23 mouse cellular contexts compared by ENCODE assay signal in genomic region chr6:99625306-99625705, GRCm38 (mm10). TPM values are rescaled to one million over a fixed set of nuclear protein-coding genes. Genes with fewer than 3 reads are reported as not detected.
DNase-seq lines count a peak whose midpoint lies in the region; ATAC-seq and TF ChIP-seq lines count a peak whose summit lies in the region.
"Had no signal": no experiment of that assay in that cellular context is flagged by ENCODE, and none has a peak within 500 bp of the region (broad histone marks: within the 10 kb centered on the region; RNA-seq: fewer than 3 reads in every experiment).

No protein-coding gene starts in this region.

- H3K4me3 ChIP-seq in forebrain, embryonic 10.5 days: no peak overlapping the region
- no peak overlapping the region for H3K4me3 ChIP-seq in forebrain, embryonic 11.5 days (ENCODE audit: low read depth, low read length)
- H3K4me3 ChIP-seq in lung, embryonic 14.5 days (ENCODE audit: low read depth, low read length): no peak overlapping the region
- H3K4me3 ChIP-seq: embryonic facial prominence, embryonic 12.5 days; heart, embryonic 10.5 days; heart, embryonic 15.5 days; hindbrain, embryonic 15.5 days had no signal

- no peak; the same call in 1 of the 2 replicates for ATAC-seq in forebrain, embryonic 11.5 days (replicated peaks; ENCODE audit: low FRiP score)
- ATAC-seq in lung, embryonic 14.5 days (ENCODE audit: insufficient read depth): no peak
- 0 out of 2 replicates have a peak, but pooled peaks have one; percentile 16 for ATAC-seq in common myeloid progenitor, adult 5-6 weeks (replicated peaks; ENCODE audit: low read depth, poor library complexity, severe bottlenecking)
- peak; percentile 80 for ATAC-seq in megakaryocyte progenitor cell, adult 5-6 weeks (replicated peaks; ENCODE audit: poor library complexity)
- ATAC-seq: CD4-positive, CD25-positive, alpha-beta regulatory T cell, adult 4 months; forebrain, embryonic 14.5 days; intestine, embryonic 16.5 days had no signal

- WGBS in forebrain, embryonic 10.5 days: 44% methylated on average over 7 of the region's 7 CpGs
- WGBS in forebrain, embryonic 11.5 days: 25% methylated on average over 7 of the region's 7 CpGs
- WGBS in lung, embryonic 14.5 days: 42% methylated on average over 7 of the region's 7 CpGs

- no peak overlapping the region for H3K9ac ChIP-seq in forebrain, embryonic 11.5 days (ENCODE audit: low read length)
- no peak overlapping the region for H3K9ac ChIP-seq in lung, embryonic 14.5 days
- H3K9ac ChIP-seq: embryonic facial prominence, embryonic 12.5 days; heart, embryonic 15.5 days; hindbrain, embryonic 15.5 days had no signal

- H3K9me3 ChIP-seq in forebrain, embryonic 10.5 days: no peaks in the 10 kb centered on the region
- H3K9me3 ChIP-seq in forebrain, embryonic 11.5 days (ENCODE audit: control insufficient read depth, low read length): no peaks in the 10 kb centered on the region
- H3K9me3 ChIP-seq in lung, embryonic 14.5 days (ENCODE audit: low read depth, low read length): no peaks in the 10 kb centered on the region
- H3K9me3 ChIP-seq: embryonic facial prominence, embryonic 12.5 days; heart, embryonic 10.5 days; heart, embryonic 15.5 days; hindbrain, embryonic 15.5 days had no signal

- no peak overlapping the region for H3K4me2 ChIP-seq in forebrain, embryonic 11.5 days (ENCODE audit: low read depth, low read length, severe bottlenecking)
- no peak overlapping the region for H3K4me2 ChIP-seq in lung, embryonic 14.5 days
- H3K4me2 ChIP-seq: embryonic facial prominence, embryonic 12.5 days; heart, embryonic 15.5 days; hindbrain, embryonic 15.5 days had no signal

- peaks cover 44% of the 10 kb centered on the region for H3K4me1 ChIP-seq in forebrain, embryonic 10.5 days
- peaks cover 4% of the 10 kb centered on the region for H3K4me1 ChIP-seq in forebrain, embryonic 11.5 days (replicated peaks; ENCODE audit: control insufficient read depth, insufficient read depth, low read length)
- H3K4me1 ChIP-seq in lung, embryonic 14.5 days (ENCODE audit: insufficient read depth): no peaks in the 10 kb centered on the region
- H3K4me1 ChIP-seq: heart, embryonic 15.5 days; hindbrain, embryonic 15.5 days had no signal

- peaks cover 9% of the 10 kb centered on the region for H3K36me3 ChIP-seq in forebrain, embryonic 10.5 days (replicated peaks)
- H3K36me3 ChIP-seq in forebrain, embryonic 11.5 days (ENCODE audit: control insufficient read depth, insufficient read depth, low read length): no peaks in the 10 kb centered on the region
- H3K36me3 ChIP-seq in lung, embryonic 14.5 days (ENCODE audit: insufficient read depth): peaks cover 14% of the 10 kb centered on the region
- H3K36me3 ChIP-seq: G1E; heart, embryonic 10.5 days; heart, embryonic 15.5 days; hindbrain, embryonic 15.5 days had no signal

- no peak for TF ChIP-seq CTCF in lung, embryonic 14.5 days (IDR thresholded peaks at IDR 0.05; ENCODE audit: low read depth)

- H3K27me3 ChIP-seq in forebrain, embryonic 10.5 days (ENCODE audit: poor library complexity, severe bottlenecking): no peaks in the 10 kb centered on the region
- no peaks in the 10 kb centered on the region for H3K27me3 ChIP-seq in forebrain, embryonic 11.5 days (ENCODE audit: control insufficient read depth, insufficient read depth, low read length)
- no peaks in the 10 kb centered on the region for H3K27me3 ChIP-seq in lung, embryonic 14.5 days (ENCODE audit: insufficient read depth, low read length)
- H3K27me3 ChIP-seq: embryonic facial prominence, embryonic 12.5 days; heart, embryonic 15.5 days had no signal

- H3K27ac ChIP-seq in forebrain, embryonic 10.5 days: peak overlapping the region; percentile 67; the same call in 1 of the 2 replicates
- H3K27ac ChIP-seq in forebrain, embryonic 11.5 days (ENCODE audit: low read depth, low read length): no peak overlapping the region
- no peak overlapping the region for H3K27ac ChIP-seq in lung, embryonic 14.5 days (ENCODE audit: low read depth)
- H3K27ac ChIP-seq: embryonic facial prominence, embryonic 12.5 days; heart, embryonic 10.5 days; heart, embryonic 15.5 days; hindbrain, embryonic 15.5 days had no signal

- no peak for DNase-seq in forebrain, embryonic 10.5 days (ENCODE audit: extremely low spot score, low spot score)
- no peak for DNase-seq in forebrain, embryonic 11.5 days (ENCODE audit: low spot score)
- peak; percentile 27 for DNase-seq in lung, embryonic 14.5 days
- no peak for DNase-seq in lung, postnatal 36 days
- no peak for DNase-seq in T-cell, adult 2 months (ENCODE audit: low spot score)
- DNase-seq: adrenal gland, postnatal 10 days; B cell, adult 2 months; cerebellum, adult 11-12 months; cerebellum, adult 9-10 months; embryo, embryonic 11 days; gastrocnemius, postnatal 36 days; heart, adult 18-20 months; heart, postnatal 14 days had no signal

RNA-seq across cellular contexts. Expression of gene Eif4e3, which starts 41.3 kb away (rescaled TPM):
- polyA plus RNA-seq in forebrain, embryonic 10.5 days (2016; fragmentation: Nextera tagmentation; extraction: Ambion mirVana): 12.7 and 13.4 TPM in 2 replicates
- polyA plus RNA-seq in forebrain, embryonic 11.5 days (2014; fragmentation: Nextera tagmentation; extraction: Ambion mirVana): 14.2 and 15.5 TPM in 2 replicates
- polyA plus RNA-seq in lung, embryonic 14.5 days (2014; fragmentation: Nextera tagmentation; extraction: Ambion mirVana): 27.4 and 27.8 TPM in 2 replicates
- total RNA-seq in common myeloid progenitor, adult 5-6 weeks (2017): 26.9 and 28.0 TPM in 2 replicates
- total RNA-seq in megakaryocyte progenitor cell, adult 5-6 weeks (2015): 19.4 and 23.6 TPM in 2 replicates
- 19.8 and 20.8 TPM in 2 replicates for total RNA-seq in megakaryocyte progenitor cell, adult 5-6 weeks (2017)
- total RNA-seq: G1E had no signal
- polyA plus RNA-seq: G1E had no signal

RNA-seq across cellular contexts. Expression of gene Gm20696, which starts 41.3 kb away (rescaled TPM):
- polyA plus RNA-seq in forebrain, embryonic 10.5 days (2016; fragmentation: Nextera tagmentation; extraction: Ambion mirVana): 2.7 and 3.6 TPM in 2 replicates
- polyA plus RNA-seq in forebrain, embryonic 11.5 days (2014; fragmentation: Nextera tagmentation; extraction: Ambion mirVana): 5.3 and 5.7 TPM in 2 replicates
- polyA plus RNA-seq in lung, embryonic 14.5 days (2014; fragmentation: Nextera tagmentation; extraction: Ambion mirVana): 6.5 and 7.3 TPM in 2 replicates
- 4.0 and 4.3 TPM in 2 replicates for total RNA-seq in common myeloid progenitor, adult 5-6 weeks (2017)
- total RNA-seq in megakaryocyte progenitor cell, adult 5-6 weeks (2015): 5.9 and 11.8 TPM in 2 replicates
- total RNA-seq in megakaryocyte progenitor cell, adult 5-6 weeks (2017): 2.7 and 3.5 TPM in 2 replicates
- polyA plus RNA-seq: G1E had no signal

Comparison
In these comparisons a context has a peak if more than half of its experiments do, and no peak if none do; other contexts are left out.
1. ATAC-seq: peak in common myeloid progenitor, adult 5-6 weeks (single experiment) and megakaryocyte progenitor cell, adult 5-6 weeks (single experiment); none in forebrain, embryonic 11.5 days (single experiment) and lung, embryonic 14.5 days (single experiment).